Mouse (Mus musculus) MEL (cell line): ENCODE measurements around the gene Cysltr1. TPM values are rescaled to one million over a fixed set of nuclear protein-coding genes. Genes with fewer than 3 reads are reported as not detected.

Experiments used
- DNase-seq: peaks from one replicate; pipeline ENCODE4 v3.0.0; 2011; ENCODE audit warnings: low read depth, low spot score
- H3K27ac ChIP-seq: 2 replicates; pipeline ENCODE4 v1.5.1; 2012; ENCODE audit warnings: low read depth, mild to moderate bottlenecking, control low read depth, low read length, moderate library complexity; ENCODE audit not compliant: control insufficient read depth
- H3K27me3 ChIP-seq, 2 experiments: fragments of 150-350 bp in 1 of 2; sonication (generic) in 1 of 2; 2 replicates each; pipeline ENCODE4 v1.6.1; 2012; ENCODE audit warnings: low read length in 2 of 2, mild to moderate bottlenecking in 2 of 2, improper control_type of control experiment in 1 of 2, moderate library complexity in 1 of 2; ENCODE audit not compliant: insufficient read depth in 2 of 2, control insufficient read depth in 1 of 2
- H3K36me3 ChIP-seq, 2 experiments: 2 replicates each; pipeline ENCODE4 v1.6.1; 2012 to 2014; ENCODE audit warnings: low read length in 2 of 2, improper control_type of control experiment in 1 of 2, inconsistent platforms in 1 of 2, mild to moderate bottlenecking in 1 of 2; ENCODE audit not compliant: insufficient read depth in 2 of 2, control insufficient read depth in 1 of 2
- H3K4me1 ChIP-seq, 2 experiments: fragments of 150-350 bp in 1 of 2; sonication (generic) in 1 of 2; 2 replicates each; pipeline ENCODE4 v1.6.1; 2012; ENCODE audit warnings: low read length in 2 of 2, improper control_type of control experiment in 1 of 2, mild to moderate bottlenecking in 1 of 2; ENCODE audit not compliant: insufficient read depth in 2 of 2, control insufficient read depth in 1 of 2
- H3K4me3 ChIP-seq, 2 experiments: fragments of 150-350 bp in 1 of 2; sonication (generic) in 1 of 2; 2 replicates each; pipeline ENCODE4 v1.5.1; 2012; ENCODE audit warnings: low read depth in 2 of 2, low read length in 2 of 2, mild to moderate bottlenecking in 2 of 2, moderate library complexity in 2 of 2, control low read depth in 1 of 2, improper control_type of control experiment in 1 of 2; ENCODE audit not compliant: control insufficient read depth in 1 of 2, insufficient read depth in 1 of 2
- H3K79me2 ChIP-seq: 2 replicates; pipeline ENCODE4 v1.6.1; 2012; ENCODE audit warnings: mild to moderate bottlenecking, low read length, moderate library complexity; ENCODE audit not compliant: control insufficient read depth, poor library complexity, insufficient read depth
- H3K9ac ChIP-seq: 2 replicates; pipeline ENCODE4 v1.6.1; 2012; ENCODE audit warnings: low read depth, mild to moderate bottlenecking, control low read depth, low read length, moderate library complexity; ENCODE audit not compliant: control insufficient read depth, poor library complexity, severe bottlenecking
- H3K9me3 ChIP-seq: fragments of 150-350 bp; sonication (generic); replicated peaks from 2 replicates; pipeline ENCODE4 v1.6.1; 2012; ENCODE audit warnings: mild to moderate bottlenecking, low read length, improper control_type of control experiment, moderate library complexity; ENCODE audit not compliant: insufficient read depth
- CHD1 ChIP-seq: IDR thresholded peaks from 2 replicates; pipeline ENCODE4 v1.6.1; 2012; ENCODE audit warnings: low read depth, mild to moderate bottlenecking, inconsistent platforms, low read length, improper control_type of control experiment
- CHD2 ChIP-seq: IDR thresholded peaks from 2 replicates; pipeline ENCODE4 v1.6.1; 2011; ENCODE audit warnings: low read length, improper control_type of control experiment
- CTCF ChIP-seq, 3 experiments: IDR thresholded peaks in 2 of 3; conservative IDR thresholded peaks in 1 of 3; 2 replicates each; pipeline ENCODE4 v1.5.1; 2011 to 2012; ENCODE audit warnings: low read length in 3 of 3, low read depth in 2 of 3, mild to moderate bottlenecking in 2 of 3, improper control_type of control experiment in 1 of 3, inconsistent platforms in 1 of 3, mixed read lengths in 1 of 3, moderate library complexity in 1 of 3; ENCODE audit not compliant: control insufficient read depth in 1 of 3, insufficient read depth in 1 of 3, poor library complexity in 1 of 3, severe bottlenecking in 1 of 3
- E2F4 ChIP-seq: IDR thresholded peaks from 2 replicates; pipeline ENCODE4 v1.6.1; 2011; ENCODE audit warnings: low read depth, low read length, improper control_type of control experiment, borderline replicate concordance
- ELF1 ChIP-seq: IDR thresholded peaks from 2 replicates; pipeline ENCODE4 v1.6.1; 2014; ENCODE audit warnings: low read depth, mild to moderate bottlenecking, inconsistent platforms, low read length, improper control_type of control experiment, moderate library complexity
- GABPA ChIP-seq: IDR thresholded peaks from 2 replicates; pipeline ENCODE4 v1.6.1; 2012; ENCODE audit warnings: low read depth, mild to moderate bottlenecking, inconsistent platforms, low read length, improper control_type of control experiment, moderate library complexity
- HCFC1 ChIP-seq: IDR thresholded peaks from 2 replicates; pipeline ENCODE4 v1.6.1; 2012; ENCODE audit warnings: low read depth, mild to moderate bottlenecking, inconsistent platforms, low read length, improper control_type of control experiment, moderate library complexity
- MAFK ChIP-seq: IDR thresholded peaks from 2 replicates; pipeline ENCODE4 v1.6.1; 2011; ENCODE audit warnings: low read depth, mild to moderate bottlenecking, low read length, improper control_type of control experiment, borderline replicate concordance
- MAX ChIP-seq: IDR thresholded peaks from 2 replicates; pipeline ENCODE4 v1.6.1; 2011; ENCODE audit warnings: low read length, improper control_type of control experiment
- MAZ ChIP-seq: IDR thresholded peaks from 2 replicates; pipeline ENCODE4 v1.6.1; 2012; ENCODE audit warnings: low read depth, mild to moderate bottlenecking, inconsistent platforms, low read length, improper control_type of control experiment
- MEF2A ChIP-seq: IDR thresholded peaks from 2 replicates; pipeline ENCODE4 v1.6.1; 2014; ENCODE audit warnings: low read depth, mild to moderate bottlenecking, inconsistent platforms, low read length, improper control_type of control experiment; ENCODE audit not compliant: poor library complexity, insufficient replicate concordance, severe bottlenecking; ENCODE audit errors: extremely low read depth
- MXI1 ChIP-seq: IDR thresholded peaks from 2 replicates; pipeline ENCODE4 v1.6.1; 2011; ENCODE audit warnings: mild to moderate bottlenecking, low read depth, low read length, improper control_type of control experiment
- MYB ChIP-seq: IDR thresholded peaks from 2 replicates; pipeline ENCODE4 v1.6.1; 2011; ENCODE audit warnings: mild to moderate bottlenecking, low read depth, low read length, improper control_type of control experiment
- MYC ChIP-seq: IDR thresholded peaks from 2 replicates; pipeline ENCODE4 v1.6.1; 2011; ENCODE audit warnings: low read depth, mild to moderate bottlenecking, low read length, improper control_type of control experiment, moderate library complexity
- NELFE ChIP-seq: IDR thresholded peaks from 2 replicates; pipeline ENCODE4 v1.6.1; 2011; ENCODE audit warnings: low read depth, low read length, improper control_type of control experiment
- POLR2AphosphoS2 ChIP-seq: IDR thresholded peaks from 2 replicates; pipeline ENCODE4 v1.6.1; 2011; ENCODE audit warnings: low read length, improper control_type of control experiment
- POLR2AphosphoS5 ChIP-seq: IDR thresholded peaks from 2 replicates; pipeline ENCODE4 v1.6.1; 2012; ENCODE audit warnings: low read depth, borderline replicate concordance, mild to moderate bottlenecking, inconsistent platforms, low read length, moderate library complexity, mixed read lengths
- RAD21 ChIP-seq: IDR thresholded peaks from 2 replicates; pipeline ENCODE4 v1.6.1; 2011; ENCODE audit warnings: mild to moderate bottlenecking, low read depth, low read length, improper control_type of control experiment
- SMC3 ChIP-seq: IDR thresholded peaks from 2 replicates; pipeline ENCODE4 v1.6.1; 2011; ENCODE audit warnings: low read depth, low read length, improper control_type of control experiment
- TCF12 ChIP-seq: IDR thresholded peaks from 2 replicates; pipeline ENCODE4 v1.6.1; 2014; ENCODE audit warnings: low read depth, mild to moderate bottlenecking, inconsistent platforms, low read length, improper control_type of control experiment, moderate library complexity
- USF2 ChIP-seq, 2 experiments: IDR thresholded peaks; 2 replicates each; pipeline ENCODE4 v1.6.1; 2011 to 2012; ENCODE audit warnings: improper control_type of control experiment in 2 of 2, low read length in 2 of 2, borderline replicate concordance in 1 of 2, inconsistent platforms in 1 of 2, low read depth in 1 of 2, mild to moderate bottlenecking in 1 of 2; ENCODE audit not compliant: insufficient read depth in 1 of 2
- ZC3H11A ChIP-seq: IDR thresholded peaks from 2 replicates; pipeline ENCODE4 v1.6.1; 2012; ENCODE audit warnings: low read depth, mild to moderate bottlenecking, inconsistent platforms, low read length, improper control_type of control experiment
- ZNF384 ChIP-seq: IDR thresholded peaks from 2 replicates; pipeline ENCODE4 v1.6.1; 2012; ENCODE audit warnings: low read depth, mild to moderate bottlenecking, inconsistent platforms, low read length, improper control_type of control experiment
- polyA plus RNA-seq, 2 experiments: library from polyadenylated mRNA; stranded (reverse) in 1 of 2; unstranded in 1 of 2; fragments of >175 nt in 1 of 2; fragments of >200 nt in 1 of 2; gene quantifications; 2 replicates each; pipeline versions ENCODE4 v1.2.1 to v1.2.4; 2012; ENCODE audit warnings: low replicate concordance in 2 of 2, low read depth in 1 of 2; ENCODE audit not compliant: insufficient read length in 2 of 2, insufficient read depth in 1 of 2, missing spikeins in 1 of 2
- total RNA-seq: library from RNA; depleted of rRNA; stranded (reverse); fragments of 300-350 nt; gene quantifications from 2 replicates; pipeline ENCODE4 v1.2.3, GENCODE M21; 2012

The Cysltr1 gene
- total and polyA plus RNA-seq, 3 experiments = 0.04 to 0.13 TPM; not detected in 1

- H3K9me3 ChIP-seq = no peaks in the 10 kb centered on the region
Observed at GRCm38 (mm10) chrX:106582197-106582596, 21.3 kb downstream of the Cysltr1 start.

DNA sequence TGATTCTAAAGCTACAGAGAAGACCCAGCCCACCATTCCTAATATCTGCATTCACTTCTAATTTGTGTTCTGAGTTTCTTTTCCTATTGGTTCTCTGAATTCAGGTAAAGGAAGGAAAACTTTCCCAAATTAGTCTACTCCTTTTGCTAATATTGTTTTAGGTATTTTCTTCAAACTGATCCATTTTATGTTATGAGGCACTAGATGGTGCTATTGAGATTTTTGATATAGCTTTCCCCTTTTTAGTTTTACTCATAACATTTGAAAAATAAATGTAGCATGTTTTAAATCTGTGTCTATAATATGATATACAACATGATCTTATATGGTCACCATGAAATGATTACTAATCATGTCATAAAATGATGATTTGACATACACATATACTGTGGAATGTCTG, 23.1 kb downstream of the Cysltr1 start:
- Histone ChIP-seq H3K9me3 (no peaks in the 10 kb centered on the region), H3K9ac (no peak overlapping the region), H3K79me2 (no peaks in the 10 kb centered on the region), H3K27me3 (no peaks in the 10 kb centered on the region), H3K36me3 (no peaks in the 10 kb centered on the region), H3K27ac (no peak overlapping the region), H3K4me1 (no peaks in the 10 kb centered on the region), H3K4me3 (no peak overlapping the region)
- TF ChIP-seq ZC3H11A (peak; percentile 38), SMC3 (peak; percentile 65), CTCF (IDR thresholded peaks at IDR 0.05 in 2 of 3, conservative IDR thresholded peaks at IDR 0.05 in 1 of 3; ENCODE audit: control insufficient read depth in 1 of 3, insufficient read depth in 1 of 3, low read depth in 2 of 3, low read length in 3 of 3, poor library complexity in 1 of 3, severe bottlenecking in 1 of 3) (peak in 1 of 3 experiments; percentile 47; a peak in 2 of 6 replicates), RAD21 (peak; percentile 61), CHD2 (no peak), MXI1 (no peak)
- no peak for DNase-seq

More at GRCm38 (mm10) chrX:106582197-106582596, 21.3 kb downstream of the Cysltr1 start:
- Histone ChIP-seq H3K79me2 (no peaks in the 10 kb centered on the region), H3K9ac (no peak overlapping the region), H3K36me3 (no peaks in the 10 kb centered on the region), H3K27me3 (no peaks in the 10 kb centered on the region), H3K27ac (no peak overlapping the region), H3K4me1 (no peaks in the 10 kb centered on the region), H3K4me3 (no peak overlapping the region)
- no peak for DNase-seq
- TF ChIP-seq ELF1 (no peak), POLR2AphosphoS2 (no peak), TCF12 (no peak), HCFC1 (no peak), POLR2AphosphoS5 (no peak), USF2 (IDR thresholded peaks at IDR 0.05; ENCODE audit: borderline replicate concordance in 1 of 2, insufficient read depth in 1 of 2, low read depth in 1 of 2, low read length in 2 of 2) (no peak), MYB (no peak), GABPA (no peak), E2F4 (no peak), MAFK (no peak), MAZ (no peak), NELFE (no peak), MYC (no peak), CHD2 (no peak), MEF2A (no peak), MAX (no peak), CHD1 (no peak), ZC3H11A (no peak), MXI1 (no peak), ZNF384 (no peak)
